Mouse (Mus musculus) regulatory T cell (primary cell): Measurements from ENCODE around the gene Socs3.

Experiments
- in situ Hi-C: fragments of 300-600 bp; cut with MboI, MseI; formaldehyde crosslinking; loops from one replicate; pipeline ENCODE4 v1.15.1; 2025; ENCODE audit warnings: high pct_unique_total_duplicates

The Socs3 gene

DNA sequence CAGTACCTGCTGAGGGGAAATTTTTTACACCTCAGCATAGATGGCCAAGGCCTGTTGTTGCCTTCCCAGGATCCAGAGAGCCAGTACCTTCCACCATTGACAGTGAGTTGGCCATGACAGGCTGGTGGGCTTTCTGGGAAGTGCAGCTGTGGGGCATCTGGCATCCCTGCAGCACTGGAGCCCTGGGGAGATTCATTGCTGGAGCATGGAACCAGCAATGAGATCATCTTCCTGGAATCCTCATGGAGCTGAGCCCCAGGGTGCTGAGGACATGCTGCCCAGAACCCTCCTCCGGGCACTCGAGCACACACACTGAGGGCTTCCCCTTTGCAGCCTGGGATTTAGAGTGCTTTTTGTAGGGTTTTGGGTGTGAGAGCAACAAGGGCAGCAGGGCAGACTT lies 25.4 kb upstream of the Socs3 start:
- in situ Hi-C loops = no loop called here

DNA sequence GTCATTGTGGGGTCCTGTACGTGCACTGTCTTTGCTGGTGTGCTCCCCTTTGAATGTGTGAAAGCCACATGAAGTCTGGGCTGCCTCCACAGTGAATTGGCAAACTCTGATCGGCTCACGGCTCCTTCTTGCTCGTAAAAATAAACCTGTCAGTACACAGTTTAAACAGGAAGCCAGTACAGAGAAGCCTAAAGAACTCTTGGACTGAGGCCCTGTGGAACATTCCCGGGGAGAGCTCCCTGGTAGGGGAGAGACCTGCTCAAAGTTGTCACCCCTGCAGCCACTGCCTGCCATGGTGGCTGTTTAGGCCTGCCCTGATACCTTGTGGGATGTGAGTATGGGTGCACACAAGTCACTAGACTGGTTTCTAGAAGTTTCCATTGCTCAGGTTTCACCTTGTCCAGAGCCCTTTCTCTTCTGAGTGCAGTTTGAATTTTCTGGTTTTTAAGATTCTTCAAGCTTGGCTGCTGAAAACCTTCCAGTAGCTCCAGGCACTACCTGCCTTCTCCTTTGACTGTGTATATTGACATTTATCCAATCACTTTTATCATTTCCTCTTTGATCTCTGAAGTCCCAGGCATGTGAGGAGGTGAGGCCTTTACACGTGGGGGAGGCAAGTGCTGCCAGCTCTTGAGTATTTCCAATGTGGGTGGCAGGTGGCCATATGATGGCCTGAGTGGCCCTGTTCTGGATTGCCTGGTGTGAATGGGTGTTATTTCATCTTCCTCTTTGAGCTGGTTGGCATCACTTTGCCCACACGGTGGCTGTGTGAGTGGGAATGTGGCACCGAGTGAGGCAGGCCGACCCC lies 24.6 kb upstream of the Socs3 start:
- in situ Hi-C loops = no loop called here

DNA sequence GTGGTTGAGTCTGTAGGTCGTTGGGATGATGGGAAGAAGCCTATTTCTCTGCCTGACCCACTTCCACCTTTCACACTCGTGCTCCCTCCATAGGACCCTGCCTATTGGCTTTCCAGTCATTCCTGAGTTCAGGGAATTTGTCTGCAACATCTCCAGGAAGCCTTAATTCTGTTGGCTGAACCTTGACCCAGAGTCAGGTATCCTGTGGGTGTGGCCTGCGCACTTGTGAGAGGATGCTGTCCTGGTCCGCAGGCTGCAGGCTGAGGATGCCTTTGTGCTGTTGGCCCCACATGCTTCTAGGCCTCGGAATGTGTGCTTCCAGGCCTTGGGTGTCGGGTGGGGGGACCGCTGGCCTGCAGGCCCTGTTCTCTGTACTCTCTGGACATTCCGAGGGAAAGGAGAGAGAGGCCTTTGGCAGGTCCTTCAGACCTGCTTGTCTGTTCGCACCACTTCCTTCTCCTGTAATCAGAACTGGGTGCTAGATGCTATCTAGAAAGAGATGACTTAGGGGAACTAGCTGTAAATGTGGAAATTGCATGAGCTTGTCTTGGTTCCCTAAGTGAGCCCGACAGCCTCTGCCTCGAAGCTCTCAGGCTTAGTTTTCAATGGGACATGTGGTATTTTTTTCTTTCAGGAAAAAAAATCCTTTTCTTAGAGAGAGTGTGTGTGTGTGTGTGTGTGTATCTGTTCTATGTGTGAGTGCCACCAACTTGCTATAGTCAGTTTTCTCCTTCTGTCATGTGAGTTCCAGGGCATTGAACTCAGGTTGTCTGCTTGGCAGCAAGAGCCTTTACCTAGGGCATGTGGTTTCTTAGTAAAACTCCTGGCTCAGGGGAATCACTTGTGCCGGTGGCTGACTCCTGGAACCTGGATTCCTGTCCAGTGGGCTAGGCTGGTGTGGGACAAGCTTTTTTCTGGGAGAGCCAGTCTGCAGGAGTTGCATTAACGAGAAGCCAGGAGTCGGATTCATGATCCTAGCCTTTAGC lies 23.6 kb upstream of the Socs3 start:
- in situ Hi-C loops = no loop called here

DNA sequence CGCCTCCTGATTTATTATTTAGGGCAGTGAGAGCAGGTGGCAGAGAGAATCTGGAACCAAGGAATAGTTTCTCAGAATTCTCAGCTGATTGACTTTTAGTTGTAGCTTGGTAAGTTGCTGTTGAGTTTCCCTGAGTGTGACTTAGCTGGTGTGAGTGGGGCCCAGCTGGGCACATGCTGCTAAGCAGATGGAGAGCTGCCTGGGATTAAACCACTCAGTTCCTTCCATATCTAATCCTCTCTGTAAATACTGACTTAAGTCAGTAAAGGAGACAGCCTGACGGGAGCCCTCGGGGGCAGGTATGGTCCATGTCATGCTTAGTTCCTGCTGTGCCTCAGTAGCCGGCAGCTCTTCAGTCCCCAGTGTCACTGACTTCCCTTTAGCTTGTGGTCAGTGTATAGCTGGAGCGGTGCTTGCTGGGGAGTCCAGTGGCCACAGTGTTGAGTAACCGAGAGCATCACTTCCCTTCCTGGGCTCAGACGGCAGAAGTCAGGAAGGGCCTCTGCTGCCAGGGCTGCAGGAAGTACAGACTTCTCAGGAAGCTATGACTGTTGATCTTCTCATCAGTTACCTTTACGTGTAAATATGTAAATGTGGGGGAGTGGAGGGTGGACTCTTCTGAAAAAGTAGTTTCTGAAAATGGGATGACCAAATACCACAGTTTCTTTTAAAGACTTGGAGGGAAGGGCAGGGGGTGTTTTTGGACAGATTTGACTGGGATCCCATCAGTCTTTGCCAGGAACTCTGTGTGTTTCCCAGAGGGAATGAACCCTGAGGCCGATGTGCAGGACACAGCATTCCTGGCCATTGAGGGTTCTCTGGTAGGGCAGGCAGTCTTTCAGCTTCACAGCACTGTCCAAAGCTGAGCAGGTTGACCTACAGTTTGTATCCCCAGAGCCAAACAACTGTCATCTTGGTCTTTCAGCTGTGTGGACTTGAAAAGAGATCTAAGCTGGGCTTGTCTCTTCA lies 21.9 kb upstream of the Socs3 start:
- in situ Hi-C loops = no loop called here

DNA sequence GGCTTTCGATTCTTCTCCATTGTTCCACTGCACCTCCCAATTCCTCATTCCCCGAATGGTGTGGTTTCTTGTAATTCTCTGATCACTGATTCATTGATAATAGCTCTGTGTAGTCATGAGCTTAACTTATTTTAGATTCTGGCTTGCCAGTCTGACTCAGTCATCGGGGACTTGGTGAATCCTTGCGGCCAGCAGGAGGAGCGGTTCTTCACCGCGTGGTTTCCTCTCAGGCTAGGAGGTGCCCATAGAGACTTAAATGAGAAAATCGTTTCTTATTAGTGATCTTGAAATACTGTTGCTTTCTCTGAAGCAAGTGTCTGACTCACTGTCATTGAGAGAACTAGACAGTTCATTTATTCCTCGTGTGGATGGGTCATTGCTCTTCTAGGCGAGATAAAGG lies 20.1 kb upstream of the Socs3 start:
- in situ Hi-C loops = no loop called here

DNA sequence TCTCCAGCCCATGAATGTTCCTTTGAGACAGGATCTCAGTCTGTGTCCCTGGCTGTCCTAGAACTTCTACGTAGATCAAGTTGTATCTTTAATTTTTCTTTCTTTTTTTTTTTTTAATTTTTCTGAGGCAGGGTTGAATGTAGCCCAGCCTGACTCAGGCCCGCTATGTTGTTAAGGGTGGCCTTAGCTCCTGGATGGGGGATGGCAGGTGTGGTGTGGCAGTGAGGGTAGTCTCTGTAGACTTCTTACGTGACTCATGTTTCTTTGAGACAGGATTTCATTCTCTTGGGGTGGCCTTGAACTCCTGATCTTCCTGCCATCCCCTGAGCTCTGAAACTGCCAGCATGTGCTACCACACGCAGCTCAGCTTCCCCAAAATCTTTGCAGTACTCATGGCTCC lies 19.4 kb upstream of the Socs3 start:
- in situ Hi-C loops = no loop called here

DNA sequence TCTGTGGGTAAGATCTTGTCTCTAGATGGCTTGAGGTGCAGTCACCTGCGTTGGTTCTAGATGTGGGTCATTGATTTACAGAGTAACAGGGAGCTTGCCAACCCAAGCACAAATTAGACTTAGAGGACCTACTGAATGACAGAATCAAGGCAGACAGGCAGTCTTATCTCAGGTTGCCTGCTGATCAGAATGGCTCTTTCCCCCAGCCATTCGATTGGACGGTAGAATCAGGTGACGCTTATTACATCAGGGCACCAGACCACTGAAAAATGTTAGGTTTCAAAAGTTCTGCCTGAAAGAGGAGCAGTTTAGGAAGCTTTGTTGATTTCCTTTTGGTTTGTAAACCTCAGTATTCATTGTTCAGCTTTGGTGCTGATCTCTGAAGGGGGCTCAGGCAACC lies 18.1 kb upstream of the Socs3 start:
- in situ Hi-C loops = no loop called here

DNA sequence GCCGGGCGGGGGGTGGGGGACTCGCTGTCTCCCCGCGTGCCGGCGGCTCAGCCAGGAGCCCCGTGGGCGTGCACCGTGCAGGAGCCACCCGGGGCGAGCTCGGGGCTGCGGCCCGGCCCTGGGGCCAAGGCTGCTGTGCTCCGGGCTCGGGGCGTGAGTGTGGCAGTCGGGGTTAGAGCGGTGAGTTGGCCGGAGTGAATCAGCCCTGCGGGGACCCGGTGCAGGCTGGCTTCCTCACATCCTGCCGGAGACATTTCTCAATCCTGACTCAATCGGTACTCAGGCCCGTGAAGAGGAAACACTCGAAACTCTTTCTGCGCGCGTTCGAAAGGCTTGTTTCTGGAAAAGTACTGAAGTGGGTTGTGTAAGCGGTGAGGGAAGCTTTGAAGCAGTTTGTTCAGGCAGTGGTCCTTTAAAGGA lies 17.2 kb upstream of the Socs3 start:
- in situ Hi-C loops = no loop called here

DNA sequence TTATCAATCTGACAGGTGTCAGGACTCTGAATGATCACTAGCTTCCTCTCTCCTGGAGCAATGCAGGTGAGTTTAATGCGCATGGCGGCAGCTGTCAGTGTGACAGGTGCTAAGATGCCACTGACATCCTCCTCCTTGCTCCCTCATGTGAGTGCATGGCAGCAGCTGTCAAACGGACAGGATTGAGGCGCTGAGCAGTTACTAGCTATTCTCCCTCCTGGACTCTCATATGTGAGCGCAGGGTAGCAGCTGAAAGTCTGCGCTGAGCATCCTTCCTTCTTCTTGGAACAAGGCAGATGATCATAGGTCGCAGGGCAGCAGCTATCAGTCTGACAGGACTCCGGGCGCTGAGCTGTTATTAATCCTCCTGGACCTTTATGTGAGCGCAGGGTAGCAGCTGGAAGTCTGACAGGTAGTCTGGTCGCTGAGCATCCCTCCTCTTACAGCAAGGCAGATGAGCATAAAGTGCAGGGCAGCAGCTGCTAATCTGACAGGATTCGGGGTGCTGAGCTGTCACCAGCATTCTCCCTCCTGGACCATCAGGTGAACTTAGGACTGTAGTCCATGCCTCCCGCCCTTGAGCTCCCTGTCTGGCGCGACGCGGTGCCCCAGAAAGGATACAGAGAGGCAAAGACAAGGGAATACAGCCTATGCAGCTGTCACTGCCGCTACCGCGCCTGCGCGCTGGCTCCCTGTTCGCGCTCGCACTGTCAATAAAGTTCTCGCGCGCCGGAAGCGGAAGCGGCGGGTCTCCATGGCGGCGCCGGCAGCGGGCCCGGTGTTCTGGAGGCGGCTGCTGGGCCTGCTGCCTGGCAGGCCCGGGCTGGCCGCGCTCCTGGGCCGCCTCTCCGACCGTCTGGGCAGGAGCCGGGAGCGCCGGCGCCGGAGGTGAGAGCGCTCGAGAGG lies 16.5 kb upstream of the Socs3 start, which contains the start of gene Pgs1:
Gene Pgs1, plus strand, starts transcription at position 167 of the 906 bp plus-strand sequence.
- in situ Hi-C loops = no loop called here

DNA sequence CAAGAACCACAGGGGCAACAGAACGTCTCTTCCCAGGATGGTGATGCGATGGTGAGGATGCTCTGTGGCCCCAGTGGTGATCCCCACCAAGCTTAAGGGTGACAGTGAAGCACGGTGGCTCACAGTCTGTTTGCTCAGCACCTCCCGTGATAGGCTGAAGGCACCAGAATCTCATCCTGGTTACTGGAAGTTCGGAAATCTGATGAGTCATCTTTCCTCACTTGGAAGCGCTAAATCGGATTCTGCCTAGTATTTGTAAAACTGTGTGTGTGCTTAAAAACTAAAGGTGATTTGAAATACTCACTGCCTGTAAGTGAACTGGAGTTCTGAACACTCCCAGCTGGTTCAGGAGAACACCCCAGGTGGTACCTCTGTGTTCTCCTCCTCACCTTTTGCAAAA lies 13.9 kb upstream of the Socs3 start:
- in situ Hi-C loops = no loop called here

DNA sequence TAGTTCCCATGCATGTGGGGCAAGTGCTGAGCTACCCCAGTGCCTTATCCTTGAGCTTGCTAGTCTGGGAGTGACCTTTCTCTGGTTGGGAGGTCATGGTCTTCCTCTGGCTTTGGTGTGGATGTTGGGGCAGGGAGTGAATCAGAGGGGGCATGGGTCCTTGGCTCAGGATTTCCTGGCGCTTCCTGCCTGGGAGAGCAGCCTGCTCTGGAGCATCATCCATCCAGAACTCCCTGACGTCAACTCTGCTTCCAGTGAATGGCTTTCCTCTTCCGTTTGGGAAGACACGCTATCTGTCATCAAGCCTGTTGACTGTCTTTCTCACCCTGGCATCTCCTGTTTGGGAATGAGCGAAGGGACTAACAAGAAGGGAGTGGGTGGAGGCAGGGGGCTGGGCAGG lies 12.6 kb upstream of the Socs3 start:
- in situ Hi-C loops = no loop called here

DNA sequence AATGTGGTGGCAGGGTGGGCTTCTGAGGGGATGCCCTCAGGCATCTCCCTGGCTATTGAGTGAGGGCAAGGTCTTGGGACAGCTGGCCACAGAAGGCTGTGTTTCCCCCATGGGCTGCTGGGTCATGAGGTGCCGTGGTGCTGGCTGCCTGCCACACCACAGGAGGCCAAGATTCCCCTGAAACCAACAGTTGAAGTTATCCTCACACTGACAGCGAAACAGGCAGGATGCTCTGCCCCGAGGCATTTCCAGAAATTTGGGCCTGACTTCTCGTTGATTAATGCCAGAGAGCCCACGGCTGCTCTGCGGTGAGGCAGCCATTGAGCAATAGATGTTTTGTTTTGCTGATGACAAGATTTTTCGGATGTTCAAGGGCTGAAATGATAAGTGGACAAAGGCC lies 9.5 kb upstream of the Socs3 start:
- in situ Hi-C loops = no loop called here

DNA sequence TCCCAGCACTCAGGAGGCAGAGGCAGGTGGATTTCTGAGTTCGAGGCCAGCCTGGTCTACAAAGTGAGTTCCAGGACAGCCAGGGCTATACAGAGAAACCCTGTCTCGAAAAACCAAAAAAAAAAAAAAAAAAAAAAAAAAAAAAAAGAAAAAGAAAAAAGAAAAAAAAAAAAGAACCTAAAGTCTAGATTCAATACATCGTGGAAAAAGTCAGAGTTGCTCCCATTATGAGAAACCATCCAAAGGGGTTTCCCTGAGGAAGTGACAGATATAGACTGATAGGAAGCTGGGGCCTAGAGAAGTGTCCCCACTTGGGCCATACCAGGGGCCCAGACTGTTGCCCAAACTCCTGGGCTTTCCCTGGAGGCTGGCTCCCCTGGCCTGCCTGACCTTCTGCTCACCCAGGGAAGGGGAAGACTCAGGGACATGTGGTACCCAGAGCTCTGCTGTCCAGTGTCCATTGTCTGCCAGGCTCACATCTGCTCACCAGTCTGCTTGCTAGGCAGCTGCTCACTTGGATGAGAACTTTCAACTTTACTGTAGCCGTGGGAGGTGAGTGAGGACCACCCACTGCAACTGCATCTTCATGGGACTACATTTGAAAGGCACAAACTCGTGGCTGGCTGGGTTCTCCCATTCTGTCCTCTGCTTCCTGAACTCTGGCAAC lies 8.0 kb upstream of the Socs3 start:
- in situ Hi-C loops = no loop called here

DNA sequence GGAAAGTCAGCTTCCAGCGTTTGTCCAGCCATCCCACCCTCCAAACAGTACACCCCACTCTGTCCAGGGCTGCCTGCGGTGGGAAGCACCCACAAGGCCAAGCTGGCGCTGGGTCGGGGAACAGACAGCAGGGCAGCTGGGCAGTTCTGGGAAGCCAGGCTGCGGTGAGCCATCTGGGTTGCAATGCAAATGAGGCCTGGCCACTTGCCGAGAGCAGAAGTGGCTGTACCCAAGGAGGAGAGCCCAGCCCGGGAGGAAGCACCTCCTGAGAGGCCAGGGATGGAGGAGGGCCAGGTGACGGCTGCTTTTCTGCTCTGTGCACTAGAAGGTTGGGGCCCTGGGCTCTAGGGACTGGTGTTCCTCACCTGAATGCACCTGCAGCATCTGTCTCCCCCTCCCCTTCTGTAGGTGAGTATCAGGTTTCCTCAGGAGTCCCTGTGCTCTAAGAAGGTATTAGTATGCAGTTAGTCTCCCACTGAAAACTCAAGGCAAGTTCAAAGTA lies 6.3 kb upstream of the Socs3 start:
- in situ Hi-C loops = no loop called here

DNA sequence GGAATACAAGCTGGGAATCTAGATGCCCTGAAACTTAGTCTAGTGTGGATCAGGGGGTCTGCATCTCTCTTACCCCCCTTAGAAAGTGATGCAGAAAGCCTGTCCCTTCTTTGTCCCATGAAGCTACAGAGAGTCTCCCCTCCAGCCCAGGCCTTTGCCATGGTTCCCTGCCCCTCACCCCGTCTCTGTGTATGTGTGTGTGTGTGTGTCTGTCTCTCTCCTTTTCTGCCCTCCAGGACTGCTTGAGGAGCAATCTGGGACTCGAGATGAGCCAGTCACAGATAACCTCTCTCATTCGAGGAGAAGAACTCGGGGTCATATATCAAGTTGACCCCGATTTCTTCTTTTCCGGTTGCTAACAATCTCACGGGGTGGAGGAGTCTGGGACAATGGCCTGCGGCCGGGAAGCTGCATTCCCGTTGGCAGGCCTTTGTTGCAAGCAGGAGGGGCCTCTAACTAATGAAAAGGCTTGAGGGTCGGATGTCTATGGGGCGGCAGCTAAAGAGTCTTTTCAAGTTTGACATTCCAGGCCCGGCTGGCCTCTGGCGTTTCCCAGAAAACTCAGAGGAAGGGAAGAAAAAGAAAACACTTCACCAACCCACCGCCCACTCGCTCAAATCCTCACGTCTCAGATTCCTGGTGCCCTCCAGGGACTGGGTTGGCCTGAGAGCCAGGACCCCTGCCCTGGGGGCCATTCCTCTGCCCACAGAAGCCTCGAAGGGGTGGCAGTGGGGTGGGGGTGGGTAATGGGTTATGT lies 5.5 kb upstream of the Socs3 start:
- in situ Hi-C loops = no loop called here

DNA sequence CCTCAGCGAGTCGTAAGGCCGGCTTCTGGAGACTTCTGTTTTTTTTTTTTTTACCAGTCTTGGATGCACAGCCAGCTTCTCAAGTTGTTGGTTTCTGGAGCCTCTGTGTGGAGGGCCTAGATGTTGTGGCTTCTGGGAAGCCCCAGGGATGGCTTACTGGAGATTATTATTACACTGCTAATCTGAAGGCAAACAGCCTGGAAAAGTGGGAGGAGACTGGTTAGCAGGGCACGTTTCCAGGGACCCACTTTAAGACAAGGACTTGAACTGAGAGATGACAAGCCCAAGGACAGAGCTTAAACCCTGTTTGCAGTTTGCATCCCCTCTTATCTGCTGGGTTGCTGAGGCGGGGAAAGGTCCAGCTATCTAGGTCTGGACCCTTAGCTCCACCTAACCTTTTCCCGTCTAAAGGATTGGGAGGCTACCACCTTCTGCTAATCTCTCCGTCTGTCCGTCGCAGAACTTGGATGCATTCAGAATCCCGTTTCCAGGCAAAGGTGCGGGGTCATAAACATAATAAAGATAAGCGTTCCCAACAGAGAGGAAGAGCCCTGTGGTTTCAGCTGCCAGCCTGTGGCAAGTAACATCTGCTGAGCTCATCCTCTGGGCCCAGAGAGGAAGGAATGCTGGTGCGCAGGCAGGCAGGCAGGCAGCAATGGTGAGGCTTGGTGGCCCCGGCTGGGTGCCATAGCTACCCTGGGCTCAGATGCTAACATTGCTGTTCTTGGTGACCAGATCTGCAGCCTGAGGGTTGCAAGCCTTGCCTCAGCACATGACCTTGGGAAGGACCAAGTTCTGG lies 4.7 kb upstream of the Socs3 start:
- in situ Hi-C loops = no loop called here

DNA sequence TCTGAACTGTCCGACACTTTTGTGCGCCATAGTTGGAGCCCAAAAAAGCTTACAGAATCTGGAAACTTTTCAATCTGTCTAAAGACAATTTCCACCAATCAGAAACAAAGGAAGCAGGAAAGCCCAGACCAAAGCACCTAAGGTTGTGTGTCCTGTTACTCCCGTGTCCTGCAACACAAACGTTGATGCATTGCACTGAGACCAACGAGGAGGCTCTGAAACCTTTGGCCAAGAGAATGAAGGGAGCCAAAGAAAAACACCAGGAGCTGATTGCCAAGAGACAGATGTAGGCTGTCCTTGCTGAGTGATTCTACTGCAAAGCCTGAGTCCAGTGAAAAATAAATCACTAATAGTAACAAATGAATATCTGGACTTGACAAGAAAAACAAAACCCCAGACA lies 3.7 kb upstream of the Socs3 start:
- in situ Hi-C loops = no loop called here
